Mouse (Mus musculus) hindbrain, embryonic 15.5 days (tissue): ENCODE measurements at regions not wholly inside any gene's neighbourhood (a gene's known extent, or its start where the extent isn't known, plus 50 kb on each side); places are given as distances from the start of the nearest gene placed in this dataset.

ENCODE experiments used
- ATAC-seq: fragments of 200-750 bp; cut with Nextera tagmentation; 2 replicates; pipeline ENCODE4 v1.8.0; 2017; ENCODE audit warnings: low read depth, moderate number of reproducible peaks, moderate TSS enrichment; ENCODE audit not compliant: low FRiP score
- H3K27ac ChIP-seq: fragments of 300-500 bp; sonication (generic); replicated peaks from 2 replicates; pipeline ENCODE4 v1.5.1; 2015; ENCODE audit warnings: mild to moderate bottlenecking, inconsistent platforms
- H3K27me3 ChIP-seq: fragments of 300-500 bp; sonication (generic); 2 replicates; pipeline ENCODE4 v1.6.1; 2015; ENCODE audit warnings: control low read depth, inconsistent platforms
- H3K36me3 ChIP-seq: fragments of 300-500 bp; sonication (generic); 2 replicates; pipeline ENCODE4 v1.6.1; 2015; ENCODE audit warnings: control low read depth, inconsistent platforms
- H3K4me1 ChIP-seq: fragments of 300-500 bp; sonication (generic); replicated peaks from 2 replicates; pipeline ENCODE4 v1.6.1; 2015; ENCODE audit warnings: control low read depth, inconsistent platforms
- H3K4me2 ChIP-seq: fragments of 300-500 bp; sonication (generic); 2 replicates; pipeline ENCODE4 v1.6.1; 2015; ENCODE audit warnings: moderate library complexity, mild to moderate bottlenecking, inconsistent platforms
- H3K4me3 ChIP-seq: fragments of 300-500 bp; sonication (generic); 2 replicates; pipeline ENCODE4 v1.5.1; 2015; ENCODE audit warnings: mild to moderate bottlenecking, inconsistent platforms
- H3K9ac ChIP-seq: fragments of 300-500 bp; sonication (generic); 2 replicates; pipeline ENCODE4 v1.6.1; 2015; ENCODE audit warnings: inconsistent platforms
- H3K9me3 ChIP-seq: fragments of 300-500 bp; sonication (generic); 2 replicates; pipeline ENCODE4 v1.6.1; 2016; ENCODE audit warnings: control low read depth, inconsistent platforms
- WGBS: fragments of 180-500 bp; shearing (Covaris S2); methylation state at CpG from one replicate; pipeline ENCODE4 v1.1.7; 2015; 5-methylcytosine and 5-hydroxymethylcytosine counted together

DNA sequence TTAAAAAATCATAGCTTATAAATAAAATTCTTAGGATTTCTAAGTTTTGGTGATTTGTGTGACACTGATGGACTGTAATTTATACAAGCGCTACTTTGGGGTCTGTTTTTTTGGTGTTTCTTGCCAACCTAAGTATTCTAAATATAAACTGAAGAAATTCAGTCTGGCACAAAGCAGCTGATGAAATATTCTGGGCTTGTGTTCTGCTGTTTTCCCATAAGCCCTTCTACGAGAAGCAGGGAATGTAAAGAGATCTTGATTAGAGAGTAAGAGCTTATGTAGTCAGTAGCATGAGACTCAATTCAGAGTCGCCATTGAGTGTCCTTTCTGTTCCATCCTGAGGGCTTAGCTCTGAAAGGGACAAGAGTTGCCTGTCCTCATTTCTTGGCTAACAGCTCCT lies 1046.9 kb downstream of the Car8 start:
- no peak overlapping the region for H3K9ac ChIP-seq
- no peaks in the 10 kb centered on the region for H3K27me3 ChIP-seq
- no peak overlapping the region for H3K27ac ChIP-seq
- H3K36me3 ChIP-seq = no peaks in the 10 kb centered on the region
- ATAC-seq = no peak
- no peak overlapping the region for H3K4me2 ChIP-seq
- no peaks in the 10 kb centered on the region for H3K9me3 ChIP-seq
- H3K4me1 ChIP-seq = peaks cover 4% of the 10 kb centered on the region; the same call in 1 of the 2 replicates
- H3K4me3 ChIP-seq = no peak overlapping the region
- WGBS = 75% methylated on average over 3 of the region's 3 CpGs

DNA sequence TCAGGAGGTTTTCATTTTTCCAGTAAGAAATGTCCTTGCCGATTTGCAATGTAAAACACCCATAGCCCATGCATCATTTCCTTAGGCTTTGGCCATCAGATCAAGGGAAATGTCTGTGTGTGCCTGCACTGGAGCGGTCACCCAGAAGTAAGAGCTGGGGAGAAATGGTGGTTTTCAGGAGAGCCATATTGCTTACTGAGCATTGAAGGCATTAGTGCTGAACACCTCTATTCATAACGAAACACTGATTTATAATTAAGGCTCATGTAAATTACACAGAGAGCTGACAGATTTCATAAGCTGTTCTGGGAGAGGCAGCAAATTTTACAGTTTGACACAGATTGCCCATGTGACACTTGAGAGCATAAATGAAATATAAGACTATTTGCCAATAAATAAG lies 1047.6 kb downstream of the Car8 start:
- Histone ChIP-seq H3K27ac (0 out of 2 replicates have a peak overlapping the region, but pooled peaks have one; percentile 32), H3K4me3 (no peak overlapping the region), H3K9me3 (no peaks in the 10 kb centered on the region), H3K4me2 (no peak overlapping the region), H3K27me3 (no peaks in the 10 kb centered on the region), H3K9ac (no peak overlapping the region), H3K36me3 (no peaks in the 10 kb centered on the region), H3K4me1 (peaks cover 4% of the 10 kb centered on the region; the same call in 1 of the 2 replicates)
- peak; percentile 69; the same call in 1 of the 2 replicates for ATAC-seq
- WGBS = 44% methylated on average over 3 of the region's 3 CpGs

DNA sequence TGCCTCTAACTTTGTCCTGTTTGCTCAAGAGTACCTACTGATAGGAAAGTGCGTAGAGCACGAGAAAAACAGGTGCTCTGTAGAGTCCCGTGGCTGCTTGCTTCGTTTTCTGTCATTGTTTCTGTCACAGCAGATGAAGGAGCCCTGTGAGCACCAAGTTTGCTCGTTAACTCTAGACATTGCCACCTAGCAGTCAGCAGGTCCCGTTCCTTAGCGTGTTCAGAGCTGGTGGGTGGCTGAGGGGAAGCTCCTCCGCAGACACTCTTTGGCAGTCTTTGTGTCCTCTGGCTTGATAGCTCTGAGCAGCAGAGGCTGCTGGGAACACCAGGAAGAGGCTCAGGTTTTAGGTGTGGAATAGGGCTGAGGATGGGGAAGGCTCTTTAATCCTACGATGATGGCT lies 1063.8 kb downstream of the Car8 start:
- H3K4me3 ChIP-seq = no peak overlapping the region
- H3K27me3 ChIP-seq = no peaks in the 10 kb centered on the region
- H3K27ac ChIP-seq = no peak overlapping the region
- WGBS = 84% methylated on average over 9 of the region's 9 CpGs
- H3K4me1 ChIP-seq = no peaks in the 10 kb centered on the region
- H3K4me2 ChIP-seq = no peak overlapping the region
- H3K9ac ChIP-seq = no peak overlapping the region
- no peaks in the 10 kb centered on the region for H3K36me3 ChIP-seq
- H3K9me3 ChIP-seq = no peaks in the 10 kb centered on the region
- ATAC-seq = no peak

DNA sequence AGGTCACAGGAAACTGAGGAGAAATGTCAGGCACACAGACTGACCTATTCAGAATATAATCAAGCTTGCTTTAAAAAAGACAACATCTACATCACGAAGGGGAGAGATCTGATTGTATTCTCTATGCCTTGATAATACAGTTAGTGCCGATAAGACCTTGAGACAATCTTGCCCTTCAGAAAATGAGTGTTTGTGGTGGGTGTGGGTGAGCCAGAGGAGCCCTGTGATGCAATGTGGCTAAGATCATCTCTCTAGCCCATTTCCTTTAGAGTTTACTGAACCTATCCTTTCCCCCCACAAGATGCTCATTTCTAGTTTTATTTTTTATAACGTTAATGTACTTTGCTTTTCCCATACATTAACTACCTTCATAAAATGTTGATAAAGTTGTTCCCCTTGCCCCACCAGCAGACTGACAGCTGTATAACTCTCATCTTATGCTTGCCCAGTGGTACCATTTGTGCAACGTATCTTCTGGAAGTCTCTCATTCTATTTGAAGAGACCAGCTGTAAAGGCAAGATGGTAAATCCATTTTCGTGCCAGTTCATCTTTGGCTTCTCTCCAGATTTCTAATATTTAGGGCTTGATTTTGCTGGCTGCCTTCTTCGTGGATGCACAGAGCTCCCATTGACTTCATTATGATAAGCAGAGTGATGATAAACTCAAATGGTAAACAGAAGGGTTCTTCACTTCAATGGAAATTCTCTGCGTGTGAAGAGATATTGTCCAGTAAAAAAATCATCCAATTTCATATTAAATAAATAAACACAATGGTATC lies 1066.1 kb downstream of the Car8 start:
- ATAC-seq = no peak
- WGBS = 78% methylated on average over 7 of the region's 7 CpGs
- H3K27ac ChIP-seq = no peak overlapping the region
- H3K36me3 ChIP-seq = no peaks in the 10 kb centered on the region
- H3K27me3 ChIP-seq = no peaks in the 10 kb centered on the region
- H3K4me3 ChIP-seq = no peak overlapping the region
- H3K9ac ChIP-seq = no peak overlapping the region
- no peaks in the 10 kb centered on the region for H3K9me3 ChIP-seq
- no peak overlapping the region for H3K4me2 ChIP-seq
- H3K4me1 ChIP-seq = no peaks in the 10 kb centered on the region

DNA sequence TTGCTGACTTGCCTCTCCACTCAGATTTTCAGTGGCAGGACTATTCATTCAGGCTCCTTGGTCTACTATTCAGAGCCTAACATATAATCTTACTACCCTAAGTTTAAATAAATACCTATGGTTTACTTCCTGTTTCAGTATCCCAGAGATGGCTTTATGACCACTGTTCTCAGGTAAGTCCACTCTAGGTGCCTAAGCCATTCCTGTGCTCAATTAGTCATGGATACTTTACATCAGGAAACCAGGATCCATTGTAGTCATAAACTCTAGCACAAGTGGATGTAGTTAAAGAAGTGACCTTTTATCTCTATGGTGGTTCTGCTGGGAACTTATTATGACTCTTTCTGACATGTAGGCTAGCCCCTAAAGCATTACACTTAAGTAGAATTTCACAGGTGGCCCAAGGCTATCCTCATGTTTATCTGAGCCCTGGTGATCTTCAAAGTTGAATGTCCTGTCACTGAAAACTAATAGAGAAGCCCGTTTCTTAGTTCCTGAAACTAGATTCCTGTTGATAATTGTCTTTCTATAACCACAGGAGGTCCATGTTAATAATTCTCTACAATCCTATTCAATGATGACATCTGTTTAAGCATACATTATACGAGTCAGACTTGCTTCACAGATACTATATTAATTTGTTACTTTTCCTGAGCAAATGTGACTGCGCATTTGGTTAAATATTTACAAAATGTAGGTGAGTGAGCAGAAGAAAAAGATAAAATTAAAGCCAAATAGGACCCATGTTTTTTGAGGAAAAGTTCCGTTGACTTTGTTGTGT lies 1067.0 kb downstream of the Car8 start:
- Histone ChIP-seq H3K9me3 (no peaks in the 10 kb centered on the region), H3K4me1 (no peaks in the 10 kb centered on the region), H3K27ac (no peak overlapping the region), H3K4me2 (no peak overlapping the region), H3K9ac (no peak overlapping the region), H3K4me3 (no peak overlapping the region), H3K36me3 (no peaks in the 10 kb centered on the region), H3K27me3 (no peaks in the 10 kb centered on the region)
- no peak for ATAC-seq
- WGBS = 69% methylated on average over 4 of the region's 4 CpGs

DNA sequence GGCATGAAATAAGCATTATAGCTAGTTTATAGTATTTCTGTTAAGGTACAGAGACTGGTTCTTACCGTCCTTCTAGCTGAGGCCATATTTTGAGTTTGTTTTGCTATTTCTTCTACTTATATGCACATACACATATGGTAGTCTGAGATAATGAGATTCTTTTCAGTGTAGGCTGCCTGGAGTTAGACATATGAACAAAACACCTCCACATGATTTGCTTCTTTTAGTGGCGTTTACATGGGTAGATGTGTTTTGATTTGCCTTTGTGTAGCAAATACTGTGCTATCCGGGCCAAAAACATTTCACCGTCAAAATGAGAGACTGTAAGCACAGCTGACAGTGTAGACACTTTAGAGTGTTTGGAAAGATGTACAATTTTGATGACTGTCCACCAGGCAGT lies 1077.4 kb downstream of the Car8 start:
- 91% methylated on average over 4 of the region's 4 CpGs for WGBS
- no peaks in the 10 kb centered on the region for H3K36me3 ChIP-seq
- no peak overlapping the region for H3K9ac ChIP-seq
- no peak overlapping the region for H3K4me2 ChIP-seq
- H3K27me3 ChIP-seq = no peaks in the 10 kb centered on the region
- ATAC-seq = no peak
- H3K9me3 ChIP-seq = no peaks in the 10 kb centered on the region
- H3K27ac ChIP-seq = no peak overlapping the region
- no peaks in the 10 kb centered on the region for H3K4me1 ChIP-seq
- no peak overlapping the region for H3K4me3 ChIP-seq

DNA sequence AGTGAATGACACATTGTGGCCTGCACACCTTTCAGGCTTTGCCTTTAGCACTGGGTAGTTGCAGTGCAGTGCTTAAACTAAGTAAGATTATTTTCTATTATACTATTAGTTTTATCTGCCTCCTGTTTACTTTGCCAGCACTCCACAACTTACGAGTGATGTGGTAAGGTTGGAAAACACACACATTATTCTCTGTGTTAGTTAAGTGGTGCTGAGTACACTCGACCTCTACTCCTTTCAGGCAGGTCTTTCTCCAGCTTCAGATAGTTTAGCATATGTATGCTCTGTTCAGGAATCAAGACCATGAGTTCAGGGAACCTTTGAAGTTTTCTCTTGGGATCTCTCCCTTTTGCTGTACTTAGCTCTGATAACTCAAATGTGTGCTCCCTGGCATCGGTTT lies 1081.0 kb downstream of the Car8 start:
- no peak overlapping the region for H3K4me2 ChIP-seq
- H3K27me3 ChIP-seq = no peaks in the 10 kb centered on the region
- 83% methylated on average over 3 of the region's 3 CpGs for WGBS
- no peak overlapping the region for H3K27ac ChIP-seq
- no peaks in the 10 kb centered on the region for H3K9me3 ChIP-seq
- H3K36me3 ChIP-seq = no peaks in the 10 kb centered on the region
- no peaks in the 10 kb centered on the region for H3K4me1 ChIP-seq
- no peak overlapping the region for H3K4me3 ChIP-seq
- H3K9ac ChIP-seq = no peak overlapping the region
- ATAC-seq = no peak

DNA sequence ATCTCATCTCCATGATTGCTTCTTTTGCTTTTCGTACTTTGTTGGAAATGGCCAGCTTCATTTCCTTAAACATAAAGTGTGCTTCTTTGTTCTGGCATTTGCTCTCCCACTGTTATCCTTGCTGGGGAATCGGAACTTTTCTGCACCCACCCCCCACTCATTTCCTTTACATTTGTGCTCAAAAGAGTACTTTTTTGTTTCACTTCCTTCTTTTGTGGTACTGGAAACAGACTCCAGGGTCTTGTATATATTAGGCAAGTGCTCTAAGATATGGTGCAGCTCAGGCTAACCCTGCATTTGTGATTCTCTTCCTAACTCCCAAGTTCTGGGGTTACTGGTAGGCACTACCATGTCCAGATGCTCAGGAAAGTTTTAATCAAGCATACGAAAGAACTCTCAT lies 1084.6 kb downstream of the Car8 start:
- no peak overlapping the region for H3K4me3 ChIP-seq
- H3K9ac ChIP-seq = no peak overlapping the region
- WGBS = 47% methylated on average over 3 of the region's 3 CpGs
- H3K4me2 ChIP-seq = no peak overlapping the region
- no peak for ATAC-seq
- no peak overlapping the region for H3K27ac ChIP-seq
- H3K36me3 ChIP-seq = no peaks in the 10 kb centered on the region
- no peaks in the 10 kb centered on the region for H3K27me3 ChIP-seq
- no peaks in the 10 kb centered on the region for H3K4me1 ChIP-seq
- H3K9me3 ChIP-seq = no peaks in the 10 kb centered on the region

DNA sequence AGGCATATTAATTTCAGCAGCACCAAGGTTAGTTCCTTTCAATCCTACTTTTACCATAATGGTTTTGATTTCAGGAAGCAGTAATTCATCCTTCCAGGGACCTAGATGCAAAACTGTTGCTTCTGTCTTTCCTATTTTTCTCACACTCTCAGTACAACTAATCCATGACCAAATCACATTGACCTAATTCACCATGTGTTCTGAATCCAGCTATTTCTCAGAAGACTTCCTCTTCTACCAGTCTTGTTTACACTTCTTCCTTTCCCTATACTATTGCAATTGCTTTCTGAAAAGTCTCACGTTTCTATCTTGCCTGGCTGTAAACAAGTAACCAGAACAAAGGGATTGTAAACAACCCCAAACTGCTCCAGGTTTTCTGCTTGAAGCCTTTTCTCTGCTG lies 1085.0 kb downstream of the Car8 start:
- Histone ChIP-seq H3K9me3 (no peaks in the 10 kb centered on the region), H3K4me1 (no peaks in the 10 kb centered on the region), H3K27ac (no peak overlapping the region), H3K4me2 (no peak overlapping the region), H3K36me3 (no peaks in the 10 kb centered on the region), H3K9ac (no peak overlapping the region), H3K27me3 (no peaks in the 10 kb centered on the region), H3K4me3 (no peak overlapping the region)
- WGBS = 18% methylated on average over 1 of the region's 1 CpGs
- ATAC-seq = no peak

DNA sequence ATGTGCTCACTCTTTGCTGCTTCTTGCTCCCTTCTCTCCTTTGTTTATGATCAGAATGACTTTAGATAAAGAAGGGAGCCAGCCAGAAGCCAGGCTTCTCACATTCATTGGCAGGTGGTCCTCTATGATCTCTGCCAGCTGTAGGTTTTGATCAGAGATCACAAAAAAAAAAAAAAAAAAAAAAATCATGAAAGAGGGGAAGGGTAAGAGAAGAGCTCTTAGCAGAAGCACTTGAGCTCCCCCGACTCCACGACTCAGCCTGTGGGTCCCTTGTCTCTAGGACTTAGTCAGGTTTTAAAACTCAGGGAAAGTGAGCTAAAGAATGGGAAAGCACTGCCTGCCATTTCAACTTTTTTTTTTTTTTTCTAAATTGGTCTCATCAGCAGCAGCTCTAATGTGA lies 1093.1 kb downstream of the Car8 start:
- H3K4me3 ChIP-seq = no peak overlapping the region
- H3K9me3 ChIP-seq = no peaks in the 10 kb centered on the region
- no peak overlapping the region for H3K4me2 ChIP-seq
- 75% methylated on average over 2 of the region's 2 CpGs for WGBS
- no peak overlapping the region for H3K27ac ChIP-seq
- no peak for ATAC-seq
- no peak overlapping the region for H3K9ac ChIP-seq
- H3K27me3 ChIP-seq = no peaks in the 10 kb centered on the region
- no peaks in the 10 kb centered on the region for H3K4me1 ChIP-seq
- no peaks in the 10 kb centered on the region for H3K36me3 ChIP-seq

DNA sequence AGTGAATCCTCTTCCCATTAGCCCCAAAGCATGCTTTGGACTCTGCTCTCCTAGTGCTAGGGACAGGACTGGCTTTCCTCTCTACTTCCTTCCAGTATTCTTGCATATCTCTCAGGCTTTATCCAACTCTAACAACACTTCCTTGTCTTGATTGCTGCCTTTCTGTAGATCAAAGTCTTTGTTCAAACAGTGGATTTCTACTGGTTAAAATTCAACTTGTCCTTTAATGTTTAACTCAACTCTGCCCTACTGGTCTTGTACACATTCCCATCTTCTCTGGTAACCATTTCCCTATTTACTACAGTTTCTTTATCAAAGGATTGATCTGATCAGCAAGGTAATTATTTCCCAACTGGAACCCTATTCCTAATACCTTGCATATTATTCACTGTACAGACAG lies 1094.6 kb downstream of the Car8 start:
- H3K9ac ChIP-seq = no peak overlapping the region
- H3K4me1 ChIP-seq = no peaks in the 10 kb centered on the region
- H3K4me3 ChIP-seq = no peak overlapping the region
- no peaks in the 10 kb centered on the region for H3K9me3 ChIP-seq
- ATAC-seq = no peak
- no peak overlapping the region for H3K27ac ChIP-seq
- no peaks in the 10 kb centered on the region for H3K36me3 ChIP-seq
- no peak overlapping the region for H3K4me2 ChIP-seq
- no peaks in the 10 kb centered on the region for H3K27me3 ChIP-seq

DNA sequence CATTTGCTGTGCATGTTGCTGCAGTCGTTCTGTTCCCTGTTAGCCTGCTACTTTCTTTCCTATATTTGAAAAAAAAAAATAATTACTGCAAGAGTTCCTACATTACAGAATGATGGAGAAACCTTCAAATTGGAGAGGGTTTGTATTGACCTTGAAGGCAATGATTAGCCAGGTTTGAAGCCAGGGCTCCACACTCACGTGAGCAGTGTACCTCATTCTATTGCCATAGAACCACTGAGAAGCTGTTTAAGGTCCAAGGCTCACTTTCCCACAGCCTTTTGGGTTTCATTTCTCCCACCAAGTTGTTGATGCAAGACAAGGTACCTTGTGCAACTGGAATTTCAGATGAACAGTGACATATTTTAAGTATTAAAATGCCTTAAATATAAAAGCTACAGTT lies 1095.2 kb downstream of the Car8 start:
- WGBS = 67% methylated on average over 2 of the region's 2 CpGs
- no peak overlapping the region for H3K9ac ChIP-seq
- no peaks in the 10 kb centered on the region for H3K9me3 ChIP-seq
- no peak overlapping the region for H3K4me2 ChIP-seq
- no peaks in the 10 kb centered on the region for H3K4me1 ChIP-seq
- ATAC-seq = no peak
- H3K4me3 ChIP-seq = no peak overlapping the region
- no peak overlapping the region for H3K27ac ChIP-seq
- H3K36me3 ChIP-seq = no peaks in the 10 kb centered on the region
- H3K27me3 ChIP-seq = no peaks in the 10 kb centered on the region
